Mouse (Mus musculus): Measurements from ENCODE around the gene Ly6g6f.

DNA sequence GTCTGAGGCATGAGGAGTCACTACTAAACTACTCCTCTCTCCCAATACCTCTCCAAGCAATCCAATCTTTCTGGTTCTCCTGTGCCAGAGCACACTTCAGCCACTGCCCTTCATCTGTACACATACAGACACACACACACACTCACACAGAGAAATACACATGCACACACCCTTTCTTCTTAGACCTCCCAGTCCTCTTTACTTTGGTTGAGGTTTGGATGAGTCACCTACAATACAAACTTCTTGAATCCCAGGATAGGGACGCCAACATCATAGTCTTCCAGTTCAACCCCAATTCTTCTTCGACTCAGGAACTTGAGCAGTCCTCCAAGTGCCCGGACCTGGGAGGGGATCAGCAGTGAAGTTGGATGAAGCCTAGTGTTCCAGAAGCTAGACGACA lies 41.6 kb downstream of the Ly6g6f start:
- TF ChIP-seq HCFC1 (IDR thresholded peaks at IDR 0.05; ENCODE audit: low read depth, low read length) (no peak), EP300 (IDR thresholded peaks at IDR 0.05; ENCODE audit: low read depth in 1 of 2, low read length in 2 of 2) (no peak), ZNF384 (IDR thresholded peaks at IDR 0.05; ENCODE audit: low read depth, low read length) (no peak), POLR2A (IDR thresholded peaks at IDR 0.05; ENCODE audit: control insufficient read depth in 1 of 2, insufficient read depth in 1 of 2, low read depth in 1 of 2, low read length in 2 of 2, poor library complexity in 1 of 2) (no peak), TAL1 (IDR thresholded peaks at IDR 0.05; ENCODE audit: low read length) (no peak), CTCF (IDR thresholded peaks at IDR 0.05 in 2 of 3, conservative IDR thresholded peaks at IDR 0.05 in 1 of 3; ENCODE audit: control insufficient read depth in 1 of 3, insufficient read depth in 1 of 3, low read depth in 2 of 3, low read length in 3 of 3, poor library complexity in 1 of 3, severe bottlenecking in 1 of 3) (no peak), MAZ (IDR thresholded peaks at IDR 0.05; ENCODE audit: low read depth, low read length) (no peak), CHD2 (IDR thresholded peaks at IDR 0.05; ENCODE audit: low read length) (no peak), POLR2AphosphoS5 (IDR thresholded peaks at IDR 0.05; ENCODE audit: borderline replicate concordance, low read depth, low read length) (no peak), MXI1 (IDR thresholded peaks at IDR 0.05; ENCODE audit: low read depth, low read length) (no peak), ETS1 (IDR thresholded peaks at IDR 0.05; ENCODE audit: low read depth, low read length) (no peak), GATA1 (IDR thresholded peaks at IDR 0.05; ENCODE audit: low read depth, low read length) (no peak), KAT2A (conservative IDR thresholded peaks at IDR 0.05; ENCODE audit: low read depth, low read length) (no peak)
